Mouse (Mus musculus): ENCODE measurements around the gene Rtkn. TPM values are rescaled to one million over a fixed set of nuclear protein-coding genes. Genes with fewer than 3 reads are reported as not detected.

Rtkn gene
- total and polyA plus RNA-seq, 2 experiments from 2014 or later = 12.5 to 45.9 TPM

DNA sequence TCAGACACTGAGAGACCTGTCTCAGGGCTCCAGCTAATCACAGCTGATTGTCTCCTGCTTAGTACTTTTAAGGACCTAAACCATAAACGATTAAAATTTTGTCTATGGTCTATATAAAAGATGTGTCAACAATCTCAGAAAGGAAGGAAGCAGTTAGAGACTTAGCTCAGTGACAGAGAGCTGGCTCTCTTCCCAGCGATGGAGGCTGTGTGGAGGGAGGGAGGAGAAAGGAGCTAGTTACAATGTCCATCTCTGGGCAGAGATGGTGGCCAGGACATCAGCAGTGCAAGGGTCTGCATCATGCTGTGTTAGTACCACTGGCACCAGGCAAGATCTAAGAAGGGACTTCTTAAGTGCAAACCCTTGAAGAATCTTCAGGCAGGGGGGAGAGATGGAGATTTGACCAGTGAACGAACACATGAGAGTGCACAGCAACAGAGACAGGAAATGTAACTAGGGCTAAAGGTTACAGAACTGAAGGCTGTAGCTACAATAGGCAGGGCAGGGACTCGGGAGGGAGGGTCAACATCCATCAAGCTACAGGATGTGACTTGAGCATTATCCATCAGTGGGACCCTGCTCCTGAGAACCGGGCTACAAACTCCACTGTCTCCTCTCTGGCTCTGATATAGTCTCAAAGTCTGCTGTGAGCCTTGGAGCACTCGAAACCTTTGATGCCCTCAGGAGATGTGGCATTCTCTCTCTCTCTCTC lies 42.7 kb upstream of the Rtkn start:
- Histone ChIP-seq H3K27me3 (ENCODE audit: control insufficient read depth, insufficient read depth, low read length) (peaks cover 23% of the 10 kb centered on the region), H3K27ac (ENCODE audit: low read depth) (peak overlapping the region; percentile 39), H3K4me3 (ENCODE audit: low read depth, low read length) (no peak overlapping the region), H3K9me3 (replicated peaks; ENCODE audit: control insufficient read depth, low read length) (no peaks in the 10 kb centered on the region), H3K4me1 (ENCODE audit: control insufficient read depth, insufficient read depth) (0 out of 2 replicates have a peak, but pooled peaks cover 5% of the 10 kb centered on the region), H3K4me2 (ENCODE audit: low read depth, low read length) (no peak overlapping the region), H3K36me3 (replicated peaks; ENCODE audit: control insufficient read depth, insufficient read depth, low read length) (no peaks in the 10 kb centered on the region), H3K9ac (replicated peaks; ENCODE audit: low read depth, low read length) (no peak overlapping the region)
- no peak for DNase-seq (ENCODE audit: low spot score)
- peak; percentile 61; the same call in 1 of the 2 replicates for ATAC-seq (ENCODE audit: insufficient read depth, low read depth)
- WGBS = 30% methylated on average over 6 of the region's 6 CpGs
- no peak for TF ChIP-seq EP300 (IDR thresholded peaks at IDR 0.05; ENCODE audit: low read depth)
- no peak for TF ChIP-seq CTCF (IDR thresholded peaks at IDR 0.05; ENCODE audit: low read depth)

DNA sequence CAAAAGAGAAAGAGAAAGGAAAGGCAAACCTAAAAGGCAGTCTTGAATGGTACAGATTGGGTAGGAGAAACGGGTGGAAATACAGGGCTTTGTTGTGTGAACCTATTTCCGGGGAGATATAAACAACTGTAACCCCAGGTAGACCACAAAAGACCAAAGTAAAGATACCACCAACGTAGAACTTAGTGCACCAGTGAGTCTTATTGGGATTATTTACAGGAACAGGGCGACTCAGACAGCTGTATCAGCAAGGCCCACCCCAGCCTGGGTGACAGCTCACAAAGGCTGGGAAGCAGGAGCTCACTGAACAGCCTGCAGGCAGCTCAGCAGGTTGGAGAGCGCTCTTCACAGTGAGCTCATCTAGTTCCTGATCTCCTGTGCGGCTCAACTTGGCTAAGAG lies 39.3 kb upstream of the Rtkn start:
- Histone ChIP-seq H3K36me3 (replicated peaks; ENCODE audit: control insufficient read depth, insufficient read depth, low read length) (no peaks in the 10 kb centered on the region), H3K27ac (ENCODE audit: low read depth) (no peak overlapping the region), H3K9me3 (replicated peaks; ENCODE audit: control insufficient read depth, low read length) (no peaks in the 10 kb centered on the region), H3K4me1 (ENCODE audit: control insufficient read depth, insufficient read depth) (no peaks in the 10 kb centered on the region), H3K4me3 (ENCODE audit: low read depth, low read length) (no peak overlapping the region), H3K27me3 (ENCODE audit: control insufficient read depth, insufficient read depth, low read length) (peaks cover 4% of the 10 kb centered on the region; the same call in 1 of the 2 replicates), H3K9ac (replicated peaks; ENCODE audit: low read depth, low read length) (no peak overlapping the region), H3K4me2 (ENCODE audit: low read depth, low read length) (no peak overlapping the region)
- ATAC-seq (ENCODE audit: insufficient read depth, low read depth) (no peak), DNase-seq (ENCODE audit: low spot score) (no peak)
- TF ChIP-seq EP300 (IDR thresholded peaks at IDR 0.05; ENCODE audit: low read depth) = no peak
- no peak for TF ChIP-seq CTCF (IDR thresholded peaks at IDR 0.05; ENCODE audit: low read depth)
- 41% methylated on average over 6 of the region's 6 CpGs for WGBS

DNA sequence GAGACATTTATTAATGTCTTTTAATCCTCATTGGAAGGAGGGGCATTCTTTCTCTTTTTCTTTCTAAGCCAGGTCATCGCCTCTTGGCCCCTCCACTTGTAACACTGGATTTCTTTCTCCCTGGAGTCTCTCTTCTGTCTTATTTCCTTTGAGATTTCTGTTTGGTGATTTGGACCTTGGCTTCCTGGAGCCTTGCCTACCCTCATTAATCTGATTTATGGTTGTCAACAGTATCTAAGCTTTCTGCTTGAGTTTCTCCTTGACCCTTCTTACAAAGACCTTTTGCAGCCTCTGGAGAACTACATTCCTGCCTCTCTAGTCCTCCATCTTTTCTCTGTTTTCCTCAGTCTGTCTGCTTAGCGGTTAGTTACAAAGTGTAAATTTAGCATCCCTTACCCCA lies 36.9 kb upstream of the Rtkn start:
- H3K27me3 ChIP-seq (ENCODE audit: control insufficient read depth, insufficient read depth, low read length) = peaks cover 4% of the 10 kb centered on the region; the same call in 1 of the 2 replicates
- H3K36me3 ChIP-seq (replicated peaks; ENCODE audit: control insufficient read depth, insufficient read depth, low read length) = no peaks in the 10 kb centered on the region
- no peaks in the 10 kb centered on the region for H3K9me3 ChIP-seq (replicated peaks; ENCODE audit: control insufficient read depth, low read length)
- no peak overlapping the region for H3K4me3 ChIP-seq (ENCODE audit: low read depth, low read length)
- no peak for ATAC-seq (ENCODE audit: insufficient read depth, low read depth)
- no peak for DNase-seq (ENCODE audit: low spot score)
- H3K4me1 ChIP-seq (ENCODE audit: control insufficient read depth, insufficient read depth) = 0 out of 2 replicates have a peak, but pooled peaks cover 10% of the 10 kb centered on the region
- 65% methylated on average over 2 of the region's 2 CpGs for WGBS
- no peak for TF ChIP-seq CTCF (IDR thresholded peaks at IDR 0.05; ENCODE audit: low read depth)
- no peak for TF ChIP-seq EP300 (IDR thresholded peaks at IDR 0.05; ENCODE audit: low read depth)
- H3K27ac ChIP-seq (ENCODE audit: low read depth) = no peak overlapping the region
- H3K9ac ChIP-seq (replicated peaks; ENCODE audit: low read depth, low read length) = no peak overlapping the region
- no peak overlapping the region for H3K4me2 ChIP-seq (ENCODE audit: low read depth, low read length)

DNA sequence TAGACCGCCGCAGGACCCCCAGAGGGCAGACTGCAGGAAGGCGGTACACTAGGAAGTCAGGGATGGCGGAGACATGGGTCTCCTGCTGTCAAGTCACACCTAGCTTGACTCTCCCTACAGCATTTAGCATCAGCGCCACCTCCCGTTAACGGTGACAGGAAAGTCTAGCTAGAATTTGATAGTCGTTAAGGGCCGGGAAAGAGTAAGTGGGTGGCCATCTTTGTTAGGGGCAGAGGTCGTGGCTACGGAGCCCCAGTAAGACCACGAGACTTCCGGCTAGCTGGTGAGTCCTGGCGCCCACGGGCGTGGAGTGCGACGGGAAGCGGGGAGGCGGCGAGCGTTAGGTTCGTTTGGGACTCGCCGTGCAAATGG lies 34.0 kb upstream of the Rtkn start, which contains the start of the genes Ccdc142 and Gm42688:
TSS of gene Ccdc142 (plus strand) at position 286 of the 372 bp plus-strand sequence.
TSS of gene Gm42688 (plus strand) at position 302 of the 372 bp plus-strand sequence.
- Histone ChIP-seq H3K4me2 (ENCODE audit: low read depth, low read length) (peak within 1 kb of the TSS; percentile 97), H3K4me1 (ENCODE audit: control insufficient read depth, insufficient read depth) (0 out of 2 replicates have a peak, but pooled peaks cover 10% of the 10 kb centered on the region), H3K9ac (replicated peaks; ENCODE audit: low read depth, low read length) (peak within 1 kb of the TSS; percentile 75), H3K27me3 (ENCODE audit: control insufficient read depth, insufficient read depth, low read length) (no peaks in the 10 kb centered on the region), H3K9me3 (replicated peaks; ENCODE audit: control insufficient read depth, low read length) (no peaks in the 10 kb centered on the region), H3K27ac (ENCODE audit: low read depth) (peak within 1 kb of the TSS; percentile 85), H3K4me3 (ENCODE audit: low read depth, low read length) (peak within 1 kb of the TSS; percentile 72), H3K36me3 (replicated peaks; ENCODE audit: control insufficient read depth, insufficient read depth, low read length) (peaks cover 8% of the 10 kb centered on the region)
- no peak for TF ChIP-seq EP300 (IDR thresholded peaks at IDR 0.05; ENCODE audit: low read depth)
- TF ChIP-seq CTCF (IDR thresholded peaks at IDR 0.05; ENCODE audit: low read depth) = peak; percentile 67
- under 1% methylated on average over 25 of the region's 25 CpGs for WGBS
- DNase-seq (ENCODE audit: low spot score) = peak; percentile 91
- peak; percentile 87 for ATAC-seq (ENCODE audit: insufficient read depth, low read depth)

DNA sequence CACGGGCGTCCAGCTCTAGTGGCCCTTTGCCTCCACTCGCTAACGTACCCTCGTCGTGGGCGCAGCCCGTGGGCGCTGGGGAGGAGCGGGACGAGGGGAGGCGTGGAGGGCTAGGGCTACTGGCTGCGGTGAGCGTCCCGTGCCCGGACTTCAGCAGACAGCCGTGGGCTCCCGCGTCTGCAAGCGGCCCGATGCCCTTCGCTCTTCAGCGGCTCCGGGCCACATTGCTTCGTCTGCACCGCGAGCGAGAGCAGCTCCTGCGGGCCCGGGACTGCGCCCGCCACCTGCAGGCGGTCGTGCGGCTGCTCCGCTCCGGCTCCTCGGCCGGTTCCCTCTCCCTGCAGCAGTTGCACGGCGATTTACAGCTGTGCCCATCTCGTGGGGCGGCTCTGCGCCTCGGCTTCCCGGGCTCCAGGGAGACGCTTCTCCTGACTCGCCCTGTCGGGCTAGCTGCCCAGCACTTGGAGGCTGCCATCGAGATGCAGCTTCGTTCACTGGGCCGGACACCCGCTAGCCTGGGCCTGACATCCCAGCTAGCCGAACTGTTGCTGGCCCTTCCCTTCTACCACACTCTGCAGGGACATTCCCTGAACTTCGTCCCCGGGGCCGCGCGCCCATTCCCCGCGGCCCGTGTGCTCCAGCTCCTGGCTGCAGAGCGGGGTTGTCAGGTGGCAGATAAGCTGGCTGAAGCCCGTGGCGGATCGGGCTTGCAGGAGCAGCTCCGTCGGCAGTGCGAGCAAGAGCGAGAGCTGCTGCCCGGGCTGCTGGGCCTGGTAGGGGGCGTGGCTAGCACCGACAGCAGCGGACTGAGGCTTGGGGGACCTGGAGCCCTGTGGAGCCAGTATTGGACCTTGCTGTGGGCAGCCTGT lies 33.3 kb upstream of the Rtkn start:
- Histone ChIP-seq H3K9ac (replicated peaks; ENCODE audit: low read depth, low read length) (peak overlapping the region; percentile 75), H3K4me2 (ENCODE audit: low read depth, low read length) (peak overlapping the region; percentile 97), H3K27me3 (ENCODE audit: control insufficient read depth, insufficient read depth, low read length) (no peaks in the 10 kb centered on the region), H3K4me3 (ENCODE audit: low read depth, low read length) (peak overlapping the region; percentile 72), H3K36me3 (replicated peaks; ENCODE audit: control insufficient read depth, insufficient read depth, low read length) (peaks cover 8% of the 10 kb centered on the region), H3K4me1 (ENCODE audit: control insufficient read depth, insufficient read depth) (0 out of 2 replicates have a peak, but pooled peaks cover 10% of the 10 kb centered on the region), H3K27ac (ENCODE audit: low read depth) (peak overlapping the region; percentile 85), H3K9me3 (replicated peaks; ENCODE audit: control insufficient read depth, low read length) (no peaks in the 10 kb centered on the region)
- peak; percentile 55 for DNase-seq (ENCODE audit: low spot score)
- peak; percentile 56 for TF ChIP-seq CTCF (IDR thresholded peaks at IDR 0.05; ENCODE audit: low read depth)
- TF ChIP-seq EP300 (IDR thresholded peaks at IDR 0.05; ENCODE audit: low read depth) = no peak
- under 1% methylated on average over 60 of the region's 74 CpGs for WGBS
- peak; percentile 84 for ATAC-seq (ENCODE audit: insufficient read depth, low read depth)

Data from heart, postnatal 0 days (tissue).